Mouse (Mus musculus) NIH3T3 (cell line): ENCODE results near the gene Iqca.

Experiments used
- DNase-seq: peaks from one replicate; pipeline ENCODE4 v3.0.0-alpha.2; 2012; ENCODE audit warnings: low read depth

Iqca gene

DNA sequence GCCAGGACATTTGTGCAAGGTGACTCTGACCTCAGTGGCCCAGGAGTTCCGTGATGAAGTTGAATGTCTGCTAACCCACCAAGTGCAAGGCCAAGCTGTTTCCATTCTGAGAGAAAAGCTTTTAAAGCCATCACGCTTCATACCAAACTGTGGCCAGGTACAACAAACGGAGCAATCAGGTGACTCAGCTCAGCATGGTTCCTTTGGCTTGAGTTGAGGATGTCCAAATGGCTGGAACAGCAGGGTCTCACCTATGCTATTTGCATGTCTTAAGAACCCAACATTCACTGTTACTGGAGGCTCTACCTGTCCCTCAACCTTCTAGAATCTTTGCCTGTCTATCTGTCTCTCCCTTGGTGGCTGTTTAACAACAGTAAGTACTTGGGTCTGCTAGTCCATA lies 93.1 kb downstream of the Iqca start:
- no peak for DNase-seq

DNA sequence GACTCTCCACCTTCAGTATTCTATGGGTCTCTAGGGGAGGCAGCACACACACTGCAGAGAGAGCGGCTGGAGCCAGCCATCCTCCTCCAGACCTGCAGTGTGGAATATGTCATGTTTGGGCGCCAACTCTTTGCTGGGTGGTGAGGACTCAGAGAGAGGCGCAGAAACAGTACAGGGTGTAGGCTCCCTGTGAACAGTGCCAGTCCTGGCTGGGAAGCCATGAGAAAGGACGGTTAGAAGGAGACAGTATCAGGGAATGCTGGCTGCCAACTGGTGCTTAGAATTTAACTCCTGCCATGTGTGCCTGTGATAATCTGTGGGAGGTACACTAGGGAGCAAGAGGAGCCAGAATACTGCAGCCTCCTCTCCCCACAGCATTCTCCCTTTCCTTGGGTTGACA lies 98.2 kb downstream of the Iqca start:
- no peak for DNase-seq

DNA sequence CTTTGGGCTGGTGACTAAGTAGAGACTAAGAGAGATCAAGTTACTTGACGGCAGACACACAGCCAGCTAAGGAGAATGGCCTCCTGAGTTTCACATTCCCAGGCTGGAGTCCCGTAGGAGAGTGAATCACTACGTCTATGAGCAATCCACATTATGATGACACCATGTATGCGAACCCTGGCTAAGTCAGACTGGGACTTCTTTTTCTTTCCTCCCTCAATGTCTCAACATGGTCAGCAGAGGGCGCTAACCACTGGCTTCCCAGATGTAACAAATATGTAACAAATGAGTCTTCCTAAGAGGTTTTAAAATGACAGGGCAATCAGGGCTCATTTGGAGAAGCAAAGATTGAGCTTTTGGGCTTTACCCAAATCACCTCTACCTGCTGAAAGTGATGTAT lies 101.9 kb downstream of the Iqca start:
- peak; percentile 96 for DNase-seq

DNA sequence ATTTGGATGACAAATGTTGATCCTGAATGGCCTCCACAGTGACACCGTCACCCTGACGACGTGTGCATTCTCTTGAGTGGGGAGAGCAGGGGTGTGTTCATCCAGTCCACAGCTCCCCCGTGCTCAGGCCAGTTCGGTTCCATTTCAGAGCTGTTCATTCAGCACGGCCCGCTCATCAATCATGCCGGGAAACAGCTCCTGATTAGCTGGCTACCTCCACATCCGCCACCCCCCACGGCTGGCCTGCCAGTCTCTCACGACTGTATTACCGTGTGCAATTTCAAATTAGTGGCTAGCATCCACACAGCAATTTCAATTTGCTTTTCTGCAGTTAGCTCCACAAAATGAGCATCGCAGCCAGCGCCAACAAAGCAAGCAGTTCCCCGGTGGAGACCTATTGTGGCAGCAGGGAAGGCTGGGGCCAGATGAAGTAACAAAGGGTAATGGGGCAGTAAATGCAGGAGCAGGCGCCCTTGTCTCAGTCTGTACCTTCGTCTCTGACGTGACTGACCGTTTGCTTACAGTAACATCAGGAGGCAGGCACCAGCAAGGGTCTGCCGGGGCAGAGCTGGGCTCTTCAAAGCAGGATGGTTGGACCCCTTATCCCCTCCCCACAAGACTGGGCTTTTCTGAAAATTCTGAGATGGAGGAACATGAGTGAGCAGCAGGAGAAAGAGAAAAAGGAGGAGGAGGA lies 103.0 kb downstream of the Iqca start:
- DNase-seq: no peak

DNA sequence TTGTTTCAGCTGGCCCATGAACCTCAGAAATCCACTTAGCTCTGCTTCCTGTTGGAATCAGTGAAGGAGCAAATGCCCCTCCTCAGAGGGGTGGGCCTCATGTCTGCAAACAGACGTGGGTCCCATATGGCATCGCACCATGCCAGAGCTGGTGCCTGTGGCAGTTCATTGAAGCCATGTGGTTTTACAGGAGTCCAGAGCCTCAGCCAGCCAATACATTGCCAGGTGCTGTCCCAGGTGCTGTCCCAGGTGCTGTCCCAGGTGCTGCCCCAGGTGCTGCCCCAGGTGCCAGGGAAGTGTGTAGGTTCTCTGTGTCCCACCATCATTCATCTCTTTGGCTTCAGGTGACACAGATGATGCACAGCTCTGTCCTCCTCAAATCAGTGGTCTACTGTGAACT lies 124.9 kb downstream of the Iqca start:
- no peak for DNase-seq

DNA sequence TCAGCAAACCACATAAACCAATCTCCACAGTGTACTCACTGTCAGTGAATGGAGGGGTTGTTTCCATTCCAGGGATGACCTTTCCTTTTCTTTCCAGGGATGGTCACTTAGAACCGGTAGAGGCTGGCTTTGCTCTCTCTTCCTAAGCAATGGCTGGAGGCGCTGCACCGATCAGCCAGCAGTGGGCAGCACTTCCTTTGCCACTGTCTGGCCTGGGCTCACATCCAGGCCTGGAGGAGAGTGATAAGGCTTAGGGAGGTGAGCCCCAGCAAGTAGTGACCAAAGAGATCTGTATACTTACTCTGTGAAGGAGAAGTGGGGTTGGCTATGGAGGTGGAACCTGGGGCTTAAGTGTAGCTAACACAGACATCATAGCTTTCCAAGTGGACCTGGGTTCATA lies 126.3 kb downstream of the Iqca start:
- DNase-seq: peak; percentile 79

DNA sequence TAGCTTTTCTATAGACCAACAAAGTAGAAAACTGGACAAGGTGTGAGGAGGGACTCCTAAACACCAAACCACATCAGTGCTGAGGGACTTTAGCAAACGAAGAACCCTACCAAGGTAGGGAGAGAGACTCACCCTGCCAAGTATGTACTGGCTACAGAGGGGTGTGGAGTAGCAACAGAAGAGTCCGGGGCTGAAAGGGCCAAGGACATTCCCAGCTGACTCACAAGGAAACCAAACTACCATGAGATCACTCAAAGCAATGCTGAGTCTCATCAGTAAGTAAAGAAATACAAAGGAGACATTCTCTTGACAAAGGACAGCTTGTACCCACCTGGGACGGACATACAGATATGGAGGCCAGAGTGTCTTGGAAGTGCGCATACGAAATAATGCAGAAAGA lies 132.9 kb downstream of the Iqca start:
- DNase-seq: no peak

DNA sequence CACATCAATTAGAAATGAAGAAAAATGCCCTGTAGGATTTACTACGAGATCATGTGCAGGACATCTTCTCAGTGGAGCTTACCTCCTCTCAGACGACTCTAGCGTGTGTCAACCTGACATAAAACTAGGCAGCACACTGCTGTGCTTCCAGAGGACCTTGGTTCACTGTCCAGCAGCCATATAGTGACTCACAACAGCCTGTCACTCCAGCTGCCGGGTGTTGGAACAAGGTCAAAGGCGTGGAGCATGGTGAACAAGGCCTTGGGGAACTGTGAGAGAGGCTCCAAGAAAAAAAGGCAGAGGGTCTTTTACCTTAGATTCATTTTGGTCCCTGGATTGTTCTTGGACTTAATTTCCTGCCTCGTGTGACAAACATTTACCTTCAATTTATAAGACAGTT lies 135.1 kb downstream of the Iqca start:
- no peak for DNase-seq

DNA sequence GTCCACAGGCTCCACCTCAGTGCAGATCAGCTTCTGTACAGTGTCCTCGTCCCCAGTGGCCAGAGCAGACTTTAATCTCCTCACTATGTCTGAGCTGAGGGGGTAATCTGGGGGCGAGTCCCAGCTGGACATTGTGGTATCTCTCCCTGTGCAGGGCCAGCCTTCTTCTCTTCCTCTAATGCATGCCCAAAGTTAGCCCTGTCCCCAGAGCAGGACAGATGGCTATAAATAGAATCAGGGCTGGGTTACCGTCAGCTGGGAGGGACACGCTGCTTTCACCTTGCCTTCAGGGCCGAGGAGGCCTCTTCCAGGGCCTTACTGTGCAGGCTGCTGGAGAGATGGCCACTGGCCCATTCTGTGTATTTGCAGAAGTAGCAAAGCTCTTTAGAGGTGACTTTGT lies 138.8 kb downstream of the Iqca start, which contains the start of gene Asb18:
Gene Asb18 (minus strand): TSS at position 221 of the 400 bp plus-strand sequence.
- DNase-seq: no peak

DNA sequence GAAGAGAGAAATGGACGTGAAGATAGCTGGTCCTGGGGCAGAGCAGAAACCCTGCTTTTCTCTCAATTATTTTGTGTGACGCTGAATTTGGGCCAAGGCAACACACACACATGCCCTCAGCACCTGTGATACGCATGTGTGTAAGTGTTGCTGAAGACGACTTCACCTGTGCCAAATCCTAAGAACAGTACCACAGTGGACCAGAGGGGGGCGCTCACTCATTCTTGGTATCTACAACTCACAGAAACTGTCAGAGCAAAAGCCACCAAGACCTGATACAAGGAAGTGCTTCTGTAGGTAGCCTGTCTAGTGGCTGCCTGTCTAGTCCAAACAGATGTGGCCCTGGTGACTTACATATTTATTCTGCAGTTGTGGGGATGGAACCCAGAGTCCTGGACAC lies 139.9 kb downstream of the Iqca start:
- peak; percentile 7 for DNase-seq

DNA sequence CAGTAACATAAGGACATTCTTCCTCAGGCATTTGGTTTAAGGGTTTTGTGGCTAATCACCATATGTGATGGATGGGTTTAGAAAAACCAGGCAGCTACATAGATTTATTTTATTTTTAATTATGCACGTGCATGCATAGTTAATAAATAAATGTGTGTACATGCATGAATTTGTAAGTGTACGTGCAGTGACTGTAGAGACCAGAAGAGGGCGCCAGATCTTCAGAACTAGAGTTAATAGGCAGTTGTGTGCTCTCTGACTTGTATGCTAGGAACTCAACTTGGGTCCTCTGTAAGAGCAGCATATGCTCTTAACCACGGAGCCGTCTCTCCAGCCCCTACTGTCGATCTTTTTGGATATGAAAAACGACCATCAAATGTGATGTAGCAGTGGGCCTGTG lies 140.4 kb downstream of the Iqca start:
- peak; percentile 18 for DNase-seq

DNA sequence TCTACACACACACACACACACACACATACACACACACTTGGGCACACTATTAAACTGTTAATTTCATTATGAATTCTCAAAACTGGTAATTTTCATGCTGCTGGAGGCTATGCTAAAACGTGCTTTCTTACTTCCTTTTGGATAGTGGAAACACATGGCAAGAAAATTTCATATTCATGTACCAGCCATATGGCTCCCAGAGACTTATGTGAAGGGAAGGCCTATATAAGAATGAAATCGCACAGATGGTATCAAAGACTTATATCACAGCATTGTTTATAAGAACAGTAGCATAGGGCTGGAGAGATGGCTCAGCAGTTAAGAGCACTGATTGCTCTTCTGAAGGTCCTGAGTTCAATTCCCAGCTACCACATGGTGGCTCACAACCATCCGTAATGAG lies 141.0 kb downstream of the Iqca start:
- DNase-seq: no peak

DNA sequence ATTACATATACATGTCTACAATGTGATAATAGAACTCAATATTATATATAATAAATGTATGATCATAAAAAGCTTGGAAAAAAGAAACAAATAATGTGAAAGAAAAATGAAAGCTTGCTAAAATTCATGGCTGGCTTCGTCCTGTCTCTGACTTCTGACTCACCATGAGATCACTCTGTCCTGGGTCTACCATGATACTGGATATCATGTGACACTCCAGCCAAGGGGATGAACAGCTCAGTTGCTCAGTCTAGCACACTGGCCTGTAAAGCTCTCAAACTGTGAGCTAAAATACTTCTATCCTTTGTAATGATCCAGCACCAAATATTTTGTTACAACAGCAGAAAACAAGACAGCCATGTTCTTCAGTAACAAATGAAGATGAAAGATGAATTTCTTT lies 143.1 kb downstream of the Iqca start:
- peak; percentile 12 for DNase-seq

DNA sequence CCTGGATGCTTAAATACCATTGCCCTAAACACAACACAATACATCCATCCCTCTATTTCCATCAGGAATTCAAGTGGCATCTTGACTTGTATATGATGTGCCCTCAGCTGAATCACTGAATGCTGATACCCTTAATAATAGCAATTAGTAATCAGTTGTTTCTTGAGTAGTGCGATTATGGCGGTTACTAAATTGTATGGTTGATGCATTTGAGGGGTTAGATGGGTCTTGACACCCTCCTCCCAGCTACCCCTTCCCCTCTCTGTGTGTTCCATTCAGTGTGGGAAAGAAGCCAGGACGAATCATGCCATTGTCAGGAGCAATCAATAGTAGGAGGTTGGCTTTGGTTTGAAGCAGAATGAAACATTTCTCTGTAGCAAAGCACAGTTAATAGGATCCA lies 144.0 kb downstream of the Iqca start:
- DNase-seq: no peak

DNA sequence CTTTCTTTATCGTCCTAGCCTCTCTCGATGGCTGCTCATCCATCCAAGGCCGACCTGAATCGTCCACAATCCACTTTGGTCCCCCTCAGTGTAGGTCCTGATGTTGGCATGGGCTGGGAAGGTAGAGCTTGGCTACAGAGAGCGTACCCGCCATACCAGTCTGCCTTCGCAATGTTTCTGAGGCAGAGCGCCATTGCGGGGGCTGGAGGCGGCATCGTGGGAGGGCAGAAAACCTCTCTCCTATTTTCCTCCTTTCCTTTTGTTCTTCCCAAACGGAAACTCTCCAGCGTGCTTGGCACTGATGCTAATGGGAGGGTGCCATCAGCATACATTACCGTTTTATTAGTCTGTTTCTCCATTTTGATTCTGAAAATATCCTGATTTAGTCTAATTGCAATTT lies 146.5 kb downstream of the Iqca start:
- no peak for DNase-seq

DNA sequence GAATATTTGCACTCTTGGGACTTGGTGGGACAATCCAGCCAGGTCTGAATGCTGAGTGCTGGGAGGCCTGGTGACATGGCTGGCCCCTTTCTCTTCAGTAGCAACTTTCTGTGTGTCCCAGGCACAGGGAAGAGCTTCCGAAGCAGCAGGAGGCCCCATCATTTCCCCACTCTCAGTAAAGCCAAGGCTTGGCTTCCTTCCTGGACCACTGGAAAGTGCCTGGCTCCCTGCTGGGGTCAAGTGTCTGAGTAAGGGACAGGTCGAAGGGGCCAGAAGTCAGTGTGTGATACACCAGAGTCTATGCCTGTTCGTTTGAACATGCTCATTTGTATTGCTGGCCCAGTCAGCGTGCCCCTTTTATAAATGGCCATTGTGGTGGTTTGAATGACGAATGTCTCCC lies 152.2 kb downstream of the Iqca start:
- DNase-seq: no peak

DNA sequence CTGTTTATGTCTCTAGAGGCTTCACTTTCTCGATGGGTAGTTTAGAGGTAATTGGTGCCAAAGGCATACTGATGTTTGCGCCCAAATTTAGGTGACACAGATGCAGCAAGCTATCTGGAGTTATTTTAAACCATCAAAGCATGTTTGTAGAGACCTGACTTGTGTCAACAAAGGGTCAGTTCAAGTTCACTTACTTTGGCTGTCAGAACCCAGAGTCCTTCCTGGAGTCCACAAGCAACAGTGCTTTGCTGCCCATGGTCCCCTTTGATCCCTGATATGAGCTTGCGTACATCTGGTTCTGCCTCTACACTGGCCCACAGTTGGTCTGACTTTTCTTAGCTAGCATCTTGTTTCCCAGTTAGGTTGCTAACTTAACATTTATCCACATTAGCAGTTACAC lies 153.3 kb downstream of the Iqca start:
- no peak for DNase-seq

DNA sequence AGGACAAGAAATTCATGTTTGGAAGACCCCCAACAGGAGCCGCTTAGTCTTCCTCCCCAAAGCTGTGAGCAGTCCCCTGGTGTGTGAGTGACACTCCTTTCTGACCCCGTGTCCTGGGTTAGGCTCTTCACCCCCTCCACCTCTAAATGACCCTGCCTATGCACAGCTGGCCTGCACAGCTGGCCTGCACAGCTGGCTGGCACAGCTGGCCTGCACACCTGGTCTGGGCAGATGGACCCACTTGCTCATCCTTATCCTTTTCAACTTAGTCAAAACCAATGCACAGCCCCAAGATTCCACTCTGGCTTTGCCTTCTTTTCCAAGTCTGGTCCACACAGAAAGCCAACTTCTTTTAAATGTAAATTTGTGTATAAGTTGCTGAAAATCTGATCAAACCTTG lies 154.5 kb downstream of the Iqca start:
- no peak for DNase-seq

DNA sequence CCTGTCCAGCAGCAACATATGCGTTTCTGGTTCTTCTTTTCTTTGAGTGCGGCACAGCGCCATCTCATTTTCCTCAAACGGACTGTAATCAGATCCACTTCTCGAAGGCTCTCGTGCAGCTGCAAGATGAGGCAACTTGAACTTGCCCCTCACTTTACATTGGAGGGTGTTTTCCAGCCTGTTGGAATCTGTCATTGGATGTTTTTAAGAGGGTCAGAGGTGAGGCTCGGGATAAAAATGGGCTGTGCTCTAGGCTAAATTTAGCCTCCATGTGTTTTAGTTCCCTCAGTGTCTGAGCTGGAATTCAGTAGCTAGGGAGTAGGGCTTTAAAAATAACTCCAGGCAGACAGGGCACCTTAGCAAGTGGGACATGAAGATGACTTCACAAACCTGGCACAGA lies 155.1 kb downstream of the Iqca start:
- no peak for DNase-seq

DNA sequence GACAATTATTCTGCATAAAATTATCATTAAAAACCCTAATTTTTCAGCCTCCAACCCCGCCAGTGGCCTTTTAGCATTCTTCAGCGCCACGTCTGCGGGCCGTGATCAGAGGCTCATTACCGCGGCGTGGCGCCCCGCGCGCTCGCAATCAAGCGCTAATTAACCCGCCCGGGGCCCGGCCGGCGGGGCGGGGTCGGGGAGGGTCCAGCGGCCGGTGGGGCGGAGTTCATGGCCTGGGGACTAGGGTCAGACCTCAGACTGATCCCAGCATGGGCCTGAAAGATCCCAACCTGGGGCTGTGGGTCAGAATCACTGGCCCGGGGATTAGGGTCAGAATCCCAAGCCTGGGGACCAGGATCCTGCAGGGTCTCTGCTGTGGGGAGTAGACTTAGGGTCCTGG lies 160.9 kb downstream of the Iqca start:
- DNase-seq: no peak
